Mouse (Mus musculus) neural tube, embryonic 12.5 days (tissue): Measurements from ENCODE around the gene Rbbp8nl. TPM values are rescaled to one million over a fixed set of nuclear protein-coding genes. Genes with fewer than 3 reads are reported as not detected.

ENCODE experiments used
- ATAC-seq: fragments of 200-750 bp; cut with Nextera tagmentation; 2 replicates; pipeline ENCODE4 v1.8.0; 2017; ENCODE audit warnings: low read depth, mild to moderate bottlenecking, moderate TSS enrichment, moderate library complexity; ENCODE audit not compliant: low FRiP score
- H3K27ac ChIP-seq: fragments of 300-500 bp; sonication (generic); 2 replicates; pipeline ENCODE4 v1.5.1; 2016
- H3K27me3 ChIP-seq: fragments of 300-500 bp; sonication (generic); replicated peaks from 2 replicates; pipeline ENCODE4 v1.6.1; 2016; ENCODE audit warnings: mild to moderate bottlenecking
- H3K36me3 ChIP-seq: fragments of 300-500 bp; sonication (generic); 2 replicates; pipeline ENCODE4 v1.6.1; 2016; ENCODE audit warnings: mild to moderate bottlenecking
- H3K4me1 ChIP-seq: fragments of 300-500 bp; sonication (generic); 2 replicates; pipeline ENCODE4 v1.6.1; 2016
- H3K4me2 ChIP-seq: fragments of 300-500 bp; sonication (generic); replicated peaks from 2 replicates; pipeline ENCODE4 v1.6.1; 2016; ENCODE audit warnings: mild to moderate bottlenecking
- H3K4me3 ChIP-seq: fragments of 300-500 bp; sonication (generic); 2 replicates; pipeline ENCODE4 v1.5.1; 2016
- H3K9ac ChIP-seq: fragments of 300-500 bp; sonication (generic); 2 replicates; pipeline ENCODE4 v1.6.1; 2016; ENCODE audit warnings: mild to moderate bottlenecking
- H3K9me3 ChIP-seq: fragments of 300-500 bp; sonication (generic); 2 replicates; pipeline ENCODE4 v1.6.1; 2016; ENCODE audit warnings: mild to moderate bottlenecking
- WGBS: fragments of 180-500 bp; shearing (Covaris S2); methylation state at CpG from one replicate; pipeline ENCODE4 v1.1.7; 2016; 5-methylcytosine and 5-hydroxymethylcytosine counted together
- polyA plus RNA-seq: library from polyadenylated mRNA; unstranded; fragments of >200 nt; fragmentation: Nextera tagmentation; extraction: Ambion mirVana; gene quantifications from 2 replicates; pipeline ENCODE4 v1.2.1, GENCODE M21; 2016

Gene Rbbp8nl
- polyA plus RNA-seq, 1 experiment from 2014 or later: 0.13 TPM

GRCm38 (mm10) chr2:180306009-180306408 is 16.3 kb upstream of the Rbbp8nl start:
- no peak for ATAC-seq
- H3K27me3 ChIP-seq: no peaks in the 10 kb centered on the region; the same call in 1 of the 2 replicates
- no peak overlapping the region for H3K9ac ChIP-seq
- no peaks in the 10 kb centered on the region for H3K36me3 ChIP-seq
- no peaks in the 10 kb centered on the region for H3K9me3 ChIP-seq
- H3K4me3 ChIP-seq: no peak overlapping the region
- no peak overlapping the region for H3K4me2 ChIP-seq
- WGBS: 72% methylated on average over 2 of the region's 2 CpGs
- H3K27ac ChIP-seq: no peak overlapping the region
- no peaks in the 10 kb centered on the region for H3K4me1 ChIP-seq

DNA sequence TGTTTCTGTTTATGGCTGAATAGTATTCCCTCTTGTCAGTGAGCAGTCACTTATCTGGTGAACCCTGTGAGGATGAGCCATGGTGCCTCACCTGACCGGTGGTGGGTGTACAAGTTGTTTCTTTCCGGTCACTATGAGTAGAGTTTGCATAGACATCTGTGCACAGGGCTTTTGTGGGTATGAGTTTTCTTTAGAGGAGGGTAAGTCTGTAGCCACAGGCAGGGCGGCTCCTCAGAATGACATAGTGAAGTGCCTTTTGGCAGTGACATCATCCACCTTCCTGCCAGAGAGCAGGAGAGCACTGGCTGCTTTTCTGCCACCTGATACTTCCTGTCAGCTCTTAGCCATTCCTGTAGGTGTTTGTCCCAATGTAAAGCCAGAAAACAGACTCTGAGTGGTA is 15.8 kb upstream of the Rbbp8nl start:
- Histone ChIP-seq H3K9ac (no peak overlapping the region), H3K4me2 (no peak overlapping the region)
- WGBS: 86% methylated on average over 3 of the region's 3 CpGs

GRCm38 (mm10) chr2:180304554-180304953 is 14.9 kb upstream of the Rbbp8nl start:
- Histone ChIP-seq H3K9me3 (no peaks in the 10 kb centered on the region), H3K4me1 (no peaks in the 10 kb centered on the region), H3K36me3 (no peaks in the 10 kb centered on the region), H3K27ac (no peak overlapping the region), H3K4me3 (no peak overlapping the region), H3K4me2 (no peak overlapping the region), H3K27me3 (no peaks in the 10 kb centered on the region; the same call in 1 of the 2 replicates), H3K9ac (no peak overlapping the region)
- ATAC-seq: no peak
- WGBS: 60% methylated on average over 4 of the region's 4 CpGs

More for the DNA sequence above, 15.8 kb upstream of the Rbbp8nl start:
- H3K4me3 ChIP-seq: no peak overlapping the region
- H3K9me3 ChIP-seq: no peaks in the 10 kb centered on the region
- no peak overlapping the region for H3K27ac ChIP-seq
- H3K27me3 ChIP-seq: no peaks in the 10 kb centered on the region; the same call in 1 of the 2 replicates
- no peaks in the 10 kb centered on the region for H3K36me3 ChIP-seq
- no peaks in the 10 kb centered on the region for H3K4me1 ChIP-seq
- ATAC-seq: no peak

DNA sequence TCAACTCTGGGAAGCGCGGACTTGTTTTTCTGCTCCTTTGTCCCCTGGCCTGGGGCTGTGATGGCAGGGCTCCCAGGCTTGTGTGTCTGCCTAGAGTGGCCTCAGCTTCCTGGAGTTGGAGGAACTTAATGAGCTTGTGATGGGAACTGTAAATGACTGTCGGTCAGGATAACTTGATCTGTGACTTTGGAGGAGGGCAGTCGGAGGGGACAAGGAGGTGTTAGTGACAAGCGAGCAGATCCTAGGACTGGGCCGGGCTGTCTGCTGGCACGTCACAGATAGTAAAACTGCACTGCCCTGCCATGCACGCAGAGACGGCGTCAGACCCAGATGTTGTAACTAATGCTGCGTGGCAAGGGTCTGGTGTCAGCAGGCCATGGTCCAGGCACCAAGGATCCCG is 13.8 kb upstream of the Rbbp8nl start:
- Histone ChIP-seq H3K27ac (no peak overlapping the region), H3K9me3 (no peaks in the 10 kb centered on the region), H3K4me3 (no peak overlapping the region), H3K4me1 (no peaks in the 10 kb centered on the region), H3K9ac (no peak overlapping the region), H3K4me2 (no peak overlapping the region), H3K36me3 (no peaks in the 10 kb centered on the region), H3K27me3 (no peaks in the 10 kb centered on the region; the same call in 1 of the 2 replicates)
- no peak for ATAC-seq
- 83% methylated on average over 12 of the region's 12 CpGs for WGBS

DNA sequence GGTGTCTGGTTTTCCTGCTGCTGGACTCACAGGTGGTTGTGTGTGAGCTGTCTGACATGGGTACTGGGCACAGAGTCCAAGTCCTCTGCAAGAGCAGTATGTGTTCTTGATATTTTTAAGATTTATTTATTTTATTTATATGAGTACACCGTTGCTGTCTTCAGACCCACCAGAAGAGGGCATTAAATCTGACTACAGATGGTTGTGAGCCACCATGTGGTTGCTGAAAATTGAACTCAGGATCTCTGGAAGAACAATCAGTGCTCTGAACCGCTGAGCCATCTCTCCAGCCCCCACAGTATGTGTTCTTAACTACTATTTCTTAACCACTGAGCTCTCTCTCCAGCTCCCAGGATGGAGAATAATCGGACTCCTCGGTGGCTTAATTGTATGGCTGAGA is 12.5 kb upstream of the Rbbp8nl start:
- no peak overlapping the region for H3K4me2 ChIP-seq
- H3K27me3 ChIP-seq: no peaks in the 10 kb centered on the region
- no peak overlapping the region for H3K9ac ChIP-seq
- 74% methylated on average over 4 of the region's 4 CpGs for WGBS
- no peak overlapping the region for H3K4me3 ChIP-seq
- no peaks in the 10 kb centered on the region for H3K36me3 ChIP-seq
- H3K9me3 ChIP-seq: no peaks in the 10 kb centered on the region
- H3K27ac ChIP-seq: no peak overlapping the region
- no peak for ATAC-seq
- no peaks in the 10 kb centered on the region for H3K4me1 ChIP-seq

GRCm38 (mm10) chr2:180300771-180301170 is 11.1 kb upstream of the Rbbp8nl start:
- 54% methylated on average over 5 of the region's 5 CpGs for WGBS
- Histone ChIP-seq H3K4me3 (no peak overlapping the region), H3K9me3 (no peaks in the 10 kb centered on the region)

DNA sequence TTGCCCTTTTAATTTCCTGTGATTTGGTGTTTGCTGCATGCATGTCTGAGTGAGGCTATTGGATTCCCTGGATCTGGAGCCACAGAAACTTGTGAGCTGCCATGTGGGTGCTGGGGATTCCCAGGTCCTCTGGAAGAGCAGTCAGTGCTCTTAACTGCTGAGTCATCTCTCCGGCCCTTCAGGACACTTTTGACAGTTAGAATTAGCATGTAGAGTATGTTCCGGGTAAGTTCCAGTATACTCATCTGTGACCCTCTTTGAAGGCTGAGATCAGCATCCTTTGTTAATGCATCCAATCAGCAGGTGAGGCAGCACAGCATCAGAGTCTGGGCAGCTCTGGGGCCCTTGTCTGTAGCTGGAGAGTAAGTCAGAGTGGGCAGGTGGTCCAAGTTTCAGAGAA is 10.6 kb upstream of the Rbbp8nl start:
- H3K4me2 ChIP-seq: no peak overlapping the region
- no peak for ATAC-seq
- H3K4me1 ChIP-seq: no peaks in the 10 kb centered on the region
- 74% methylated on average over 2 of the region's 2 CpGs for WGBS
- H3K27me3 ChIP-seq: no peaks in the 10 kb centered on the region
- H3K4me3 ChIP-seq: no peak overlapping the region
- H3K9ac ChIP-seq: no peak overlapping the region
- H3K27ac ChIP-seq: no peak overlapping the region
- no peaks in the 10 kb centered on the region for H3K9me3 ChIP-seq
- H3K36me3 ChIP-seq: no peaks in the 10 kb centered on the region

More at GRCm38 (mm10) chr2:180300771-180301170, 11.1 kb upstream of the Rbbp8nl start:
- no peak for ATAC-seq
- Histone ChIP-seq H3K36me3 (no peaks in the 10 kb centered on the region), H3K9ac (no peak overlapping the region), H3K4me2 (no peak overlapping the region), H3K27ac (no peak overlapping the region), H3K4me1 (no peaks in the 10 kb centered on the region), H3K27me3 (no peaks in the 10 kb centered on the region)

GRCm38 (mm10) chr2:180292906-180293305 is 3.2 kb upstream of the Rbbp8nl start:
- Histone ChIP-seq H3K27me3 (no peaks in the 10 kb centered on the region), H3K4me3 (no peak overlapping the region), H3K4me2 (no peak overlapping the region), H3K36me3 (no peaks in the 10 kb centered on the region), H3K9me3 (no peaks in the 10 kb centered on the region), H3K4me1 (no peaks in the 10 kb centered on the region), H3K27ac (no peak overlapping the region), H3K9ac (no peak overlapping the region)
- WGBS: 77% methylated on average over 8 of the region's 8 CpGs
- ATAC-seq: no peak

- no peaks in the 10 kb centered on the region for H3K36me3 ChIP-seq
- ATAC-seq: no peak
- no peaks in the 10 kb centered on the region for H3K27me3 ChIP-seq
These were observed 2.3 kb upstream of the Rbbp8nl start for GRCm38 (mm10) chr2:180292026-180292425.

GRCm38 (mm10) chr2:180291566-180291965 is 1.9 kb upstream of the Rbbp8nl start:
- ATAC-seq: no peak
- H3K4me3 ChIP-seq: no peak overlapping the region
- no peak overlapping the region for H3K9ac ChIP-seq
- H3K9me3 ChIP-seq: no peaks in the 10 kb centered on the region
- WGBS: 79% methylated on average over 5 of the region's 5 CpGs
- no peak overlapping the region for H3K4me2 ChIP-seq
- H3K4me1 ChIP-seq: no peaks in the 10 kb centered on the region
- H3K27me3 ChIP-seq: no peaks in the 10 kb centered on the region
- no peaks in the 10 kb centered on the region for H3K36me3 ChIP-seq
- no peak overlapping the region for H3K27ac ChIP-seq

More at GRCm38 (mm10) chr2:180292026-180292425, 2.3 kb upstream of the Rbbp8nl start:
- WGBS: 77% methylated on average over 4 of the region's 4 CpGs
- H3K4me2 ChIP-seq: no peak overlapping the region
- H3K4me3 ChIP-seq: no peak overlapping the region
- H3K9ac ChIP-seq: no peak overlapping the region
- H3K27ac ChIP-seq: no peak overlapping the region
- H3K4me1 ChIP-seq: no peaks in the 10 kb centered on the region
- H3K9me3 ChIP-seq: no peaks in the 10 kb centered on the region

DNA sequence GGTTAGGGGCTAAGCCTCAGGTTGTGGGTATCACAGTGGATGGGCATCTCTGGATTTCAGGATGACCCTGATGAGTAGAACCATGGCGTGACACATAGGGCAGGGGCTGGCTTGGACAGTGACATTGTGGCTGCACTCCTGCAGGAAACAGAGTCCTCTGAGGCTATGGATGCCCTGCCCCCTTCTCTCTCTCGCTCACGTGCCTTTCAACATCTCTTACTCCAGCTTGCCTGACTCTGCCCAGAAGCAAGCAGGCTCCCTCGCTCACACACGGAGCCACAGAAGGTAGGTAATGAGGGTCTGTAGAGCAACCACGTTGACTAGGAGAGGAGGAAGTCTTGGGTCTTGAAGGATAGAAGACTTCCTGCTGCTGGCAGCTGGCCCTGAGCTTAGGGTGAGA is 824 bp upstream of the Rbbp8nl start:
- no peaks in the 10 kb centered on the region for H3K9me3 ChIP-seq
- 69% methylated on average over 6 of the region's 6 CpGs for WGBS
- no peaks in the 10 kb centered on the region for H3K27me3 ChIP-seq
- no peaks in the 10 kb centered on the region for H3K4me1 ChIP-seq
- no peak overlapping the region for H3K4me2 ChIP-seq
- no peak overlapping the region for H3K4me3 ChIP-seq
- H3K9ac ChIP-seq: no peak overlapping the region
- H3K27ac ChIP-seq: no peak overlapping the region
- ATAC-seq: no peak
- H3K36me3 ChIP-seq: no peaks in the 10 kb centered on the region

GRCm38 (mm10) chr2:180288966-180289365 is 713 bp downstream of the Rbbp8nl start:
- no peaks in the 10 kb centered on the region for H3K4me1 ChIP-seq
- H3K9ac ChIP-seq: no peak overlapping the region
- no peak overlapping the region for H3K4me2 ChIP-seq
- 50% methylated on average over 11 of the region's 11 CpGs for WGBS
- ATAC-seq: no peak
- H3K27ac ChIP-seq: no peak overlapping the region
- H3K27me3 ChIP-seq: no peaks in the 10 kb centered on the region
- no peaks in the 10 kb centered on the region for H3K36me3 ChIP-seq
- H3K4me3 ChIP-seq: no peak overlapping the region
- H3K9me3 ChIP-seq: no peaks in the 10 kb centered on the region

DNA sequence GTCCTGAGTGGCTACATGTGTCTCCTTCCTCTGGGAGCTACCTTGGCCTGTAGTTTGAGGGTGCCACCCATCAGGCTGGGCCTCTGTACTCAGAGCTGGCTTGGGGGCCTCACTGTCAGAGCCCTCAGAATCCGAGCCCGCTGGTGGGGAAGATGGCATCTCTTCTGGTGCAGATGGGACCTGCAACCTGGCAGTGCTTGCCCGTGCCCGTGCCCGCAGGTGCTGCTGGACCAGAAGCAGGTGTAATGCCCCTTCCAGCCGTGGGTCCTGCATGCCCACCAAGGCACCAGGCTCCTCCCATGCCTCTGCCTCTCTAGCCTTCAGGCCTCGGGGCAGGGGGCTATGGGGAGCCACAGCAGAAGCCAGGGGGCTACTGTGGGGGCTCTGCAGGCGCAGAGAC is 10.4 kb downstream of the Rbbp8nl start:
- no peaks in the 10 kb centered on the region for H3K9me3 ChIP-seq
- peaks cover 4% of the 10 kb centered on the region for H3K27me3 ChIP-seq
- no peaks in the 10 kb centered on the region for H3K36me3 ChIP-seq
- H3K27ac ChIP-seq: no peak overlapping the region
- 87% methylated on average over 8 of the region's 8 CpGs for WGBS
- H3K4me3 ChIP-seq: no peak overlapping the region
- H3K4me1 ChIP-seq: no peaks in the 10 kb centered on the region
- ATAC-seq: no peak
- H3K4me2 ChIP-seq: no peak overlapping the region
- no peak overlapping the region for H3K9ac ChIP-seq
